In the genomic region with DNA sequence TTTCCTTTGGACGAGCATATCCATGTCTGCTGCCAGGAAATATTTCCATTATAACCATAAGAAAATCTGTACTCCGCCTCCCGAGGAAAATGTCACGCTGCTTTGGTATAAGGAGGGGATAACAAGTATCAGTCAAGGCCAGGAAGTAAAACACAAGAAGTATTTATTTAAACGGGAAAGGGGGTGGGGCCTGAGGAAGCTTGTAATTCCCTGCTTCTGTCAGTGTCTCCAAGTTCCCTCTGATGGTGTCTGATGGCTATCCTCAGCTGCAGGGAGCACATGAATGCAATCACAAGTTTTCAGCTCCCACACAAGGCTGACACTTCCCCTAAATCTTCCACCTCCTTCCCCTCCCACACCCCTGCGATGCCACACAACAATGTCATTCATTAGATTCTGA, we compare ENCODE assay signal across 10 mouse cellular contexts.
DNase-seq lines count a peak whose midpoint lies in the region; ATAC-seq lines count a peak whose summit lies in the region.
"Had no signal": no experiment of that assay in that cellular context is flagged by ENCODE, and none has a peak within 500 bp of the region (broad histone marks: within the 10 kb centered on the region; RNA-seq: fewer than 3 reads in every experiment).

No protein-coding gene starts in this region.

- WGBS in heart, embryonic 14.5 days: 41% methylated on average over 6 of the region's 6 CpGs
- 59% methylated on average over 6 of the region's 6 CpGs for WGBS in neural tube, embryonic 11.5 days
- 28% methylated on average over 6 of the region's 6 CpGs for WGBS in hindbrain, embryonic 15.5 days
- 34% methylated on average over 6 of the region's 6 CpGs for WGBS in neural tube, embryonic 14.5 days

- H3K27me3 ChIP-seq in heart, embryonic 14.5 days (ENCODE audit: control insufficient read depth, insufficient read depth, low read length): no peaks in the 10 kb centered on the region
- no peaks in the 10 kb centered on the region for H3K27me3 ChIP-seq in neural tube, embryonic 11.5 days (ENCODE audit: control insufficient read depth, insufficient read depth, low read length)
- no peaks in the 10 kb centered on the region for H3K27me3 ChIP-seq in hindbrain, embryonic 15.5 days
- no peaks in the 10 kb centered on the region for H3K27me3 ChIP-seq in neural tube, embryonic 14.5 days (ENCODE audit: control insufficient read depth, insufficient read depth, low read length)
- H3K27me3 ChIP-seq: CH12.LX had no signal

- no peaks in the 10 kb centered on the region for H3K36me3 ChIP-seq in heart, embryonic 14.5 days (ENCODE audit: control insufficient read depth, insufficient read depth, low read length)
- no peaks in the 10 kb centered on the region for H3K36me3 ChIP-seq in neural tube, embryonic 11.5 days (ENCODE audit: control insufficient read depth, insufficient read depth, low read length)
- no peaks in the 10 kb centered on the region for H3K36me3 ChIP-seq in hindbrain, embryonic 15.5 days
- H3K36me3 ChIP-seq in neural tube, embryonic 14.5 days (ENCODE audit: control insufficient read depth, insufficient read depth, low read length): no peaks in the 10 kb centered on the region

- no peak overlapping the region for H3K9ac ChIP-seq in heart, embryonic 14.5 days (ENCODE audit: low read length)
- no peak overlapping the region for H3K9ac ChIP-seq in neural tube, embryonic 11.5 days (ENCODE audit: low read length)
- no peak overlapping the region for H3K9ac ChIP-seq in hindbrain, embryonic 15.5 days
- no peak overlapping the region for H3K9ac ChIP-seq in neural tube, embryonic 14.5 days (replicated peaks; ENCODE audit: low read depth, low read length)

- H3K4me3 ChIP-seq in heart, embryonic 14.5 days (ENCODE audit: control insufficient read depth in 1 of 2, insufficient read depth in 1 of 2, low read depth in 1 of 2, low read length in 2 of 2): no peak overlapping the region
- no peak overlapping the region for H3K4me3 ChIP-seq in neural tube, embryonic 11.5 days (ENCODE audit: low read depth, low read length)
- H3K4me3 ChIP-seq in hindbrain, embryonic 15.5 days: no peak overlapping the region
- H3K4me3 ChIP-seq in neural tube, embryonic 14.5 days (ENCODE audit: low read depth, low read length): no peak overlapping the region

- DNase-seq in heart, postnatal 14 days: no peak
- DNase-seq in neural tube, embryonic 11.5 days (ENCODE audit: low spot score): peak; percentile 17
- no peak for DNase-seq in neural tube, embryonic 10.5 days (ENCODE audit: extremely low spot score, low spot score)
- no peak for DNase-seq in cerebellum, postnatal 36 days
- no peak for DNase-seq in urinary bladder, postnatal 10 days (ENCODE audit: low spot score)
- DNase-seq: cerebellum, adult 8-10 months had no signal

- no peak for ATAC-seq in heart, embryonic 14.5 days (ENCODE audit: insufficient number of reproducible peaks, insufficient read depth, low FRiP score, low read depth)
- no peak; the same call in 1 of the 2 replicates for ATAC-seq in neural tube, embryonic 11.5 days (ENCODE audit: insufficient read depth, low FRiP score, low TSS enrichment)
- peak; percentile 42; the same call in 1 of the 2 replicates for ATAC-seq in hindbrain, embryonic 15.5 days (ENCODE audit: low FRiP score, low read depth)
- peak; percentile 18 for ATAC-seq in neural tube, embryonic 14.5 days (ENCODE audit: low read depth)

- H3K27ac ChIP-seq in heart, embryonic 14.5 days (replicated peaks in 1 of 2; ENCODE audit: control insufficient read depth in 1 of 2, insufficient read depth in 1 of 2, low read depth in 2 of 2, low read length in 2 of 2): peak overlapping the region; percentile 12 to 33; a peak in 2 of 4 replicates
- no peak overlapping the region for H3K27ac ChIP-seq in neural tube, embryonic 11.5 days (ENCODE audit: low read depth, low read length)
- H3K27ac ChIP-seq in hindbrain, embryonic 15.5 days (replicated peaks): no peak overlapping the region
- peak overlapping the region; percentile 57; the same call in 1 of the 2 replicates for H3K27ac ChIP-seq in neural tube, embryonic 14.5 days (ENCODE audit: low read depth, low read length)

- intact Hi-C loops in heart, postnatal 14 days (cut with DNase I): no loop called here

- H3K9me3 ChIP-seq in heart, embryonic 14.5 days (ENCODE audit: control insufficient read depth, low read length): no peaks in the 10 kb centered on the region
- no peaks in the 10 kb centered on the region for H3K9me3 ChIP-seq in neural tube, embryonic 11.5 days (ENCODE audit: control insufficient read depth, low read length)
- no peaks in the 10 kb centered on the region for H3K9me3 ChIP-seq in hindbrain, embryonic 15.5 days
- H3K9me3 ChIP-seq in neural tube, embryonic 14.5 days (ENCODE audit: control insufficient read depth, low read length): no peaks in the 10 kb centered on the region

- H3K4me1 ChIP-seq in heart, embryonic 14.5 days (ENCODE audit: control insufficient read depth in 2 of 2, insufficient read depth in 2 of 2, low read length in 2 of 2): peaks cover 0 to 2% of the 10 kb centered on the region in 2 experiments; a peak in 3 of 4 replicates
- no peaks in the 10 kb centered on the region for H3K4me1 ChIP-seq in neural tube, embryonic 11.5 days (ENCODE audit: control insufficient read depth, insufficient read depth, low read length)
- peaks cover 17% of the 10 kb centered on the region for H3K4me1 ChIP-seq in hindbrain, embryonic 15.5 days (replicated peaks)
- H3K4me1 ChIP-seq in neural tube, embryonic 14.5 days (ENCODE audit: control insufficient read depth, insufficient read depth, low read length): 0 out of 2 replicates have a peak, but pooled peaks cover 6% of the 10 kb centered on the region

- H3K4me2 ChIP-seq in heart, embryonic 14.5 days (ENCODE audit: low read length): no peak overlapping the region
- H3K4me2 ChIP-seq in neural tube, embryonic 11.5 days (ENCODE audit: low read depth): no peak overlapping the region
- no peak overlapping the region for H3K4me2 ChIP-seq in hindbrain, embryonic 15.5 days
- no peak overlapping the region for H3K4me2 ChIP-seq in neural tube, embryonic 14.5 days (ENCODE audit: low read depth, low read length)

Comparison
In these comparisons a context has a peak if more than half of its experiments do, and no peak if none do; other contexts are left out.
1. ATAC-seq: peak in hindbrain, embryonic 15.5 days (single experiment) and neural tube, embryonic 14.5 days (single experiment); none in heart, embryonic 14.5 days (single experiment) and neural tube, embryonic 11.5 days (single experiment).
2. H3K27ac ChIP-seq: peak in heart, embryonic 14.5 days (2 of 2) and neural tube, embryonic 14.5 days (single experiment); none in neural tube, embryonic 11.5 days (single experiment) and hindbrain, embryonic 15.5 days (single experiment).